Mouse (Mus musculus): ENCODE data around the gene Slc6a13. TPM values are rescaled to one million over a fixed set of nuclear protein-coding genes. Genes with fewer than 3 reads are reported as not detected.

Gene Slc6a13
- polyA plus RNA-seq, 1 experiment from 2014 or later, result 43.3 TPM

DNA sequence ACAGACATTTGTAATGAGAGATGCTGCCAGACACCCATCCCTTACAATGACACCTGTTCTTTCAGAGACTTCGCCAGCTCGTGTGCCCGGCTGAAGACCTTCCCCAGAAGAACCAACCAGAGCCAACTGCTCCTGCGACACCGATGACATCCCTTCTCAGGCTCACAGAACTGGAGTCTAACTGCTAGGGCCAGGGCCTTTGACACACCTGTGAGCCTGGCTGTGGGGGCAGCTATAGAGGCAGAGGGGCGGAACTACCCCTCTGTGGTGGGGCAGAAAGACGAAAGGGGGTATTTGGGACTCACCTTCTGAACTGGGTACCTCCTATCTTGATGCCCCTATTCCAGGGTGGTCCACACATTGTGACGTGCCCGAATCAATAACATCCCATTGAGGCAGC is 37.2 kb downstream of the Slc6a13 start:
- H3K4me3 ChIP-seq (ENCODE audit: low read depth, low read length), result peak overlapping the region; percentile 50
- H3K36me3 ChIP-seq (ENCODE audit: control insufficient read depth, insufficient read depth), result no peaks in the 10 kb centered on the region
- 81% methylated on average over 9 of the region's 9 CpGs for WGBS (ENCODE audit: insufficient replicate concordance)
- no peak for ATAC-seq (ENCODE audit: low read depth)
- H3K27me3 ChIP-seq (ENCODE audit: control insufficient read depth, insufficient read depth, low read depth, low read length), result no peaks in the 10 kb centered on the region
- peak overlapping the region; percentile 59 for H3K4me2 ChIP-seq (ENCODE audit: low read depth, low read length)
- H3K9ac ChIP-seq (ENCODE audit: low read depth, low read length), result no peak overlapping the region
- H3K27ac ChIP-seq (ENCODE audit: low read length), result no peak overlapping the region
- H3K9me3 ChIP-seq (replicated peaks; ENCODE audit: control insufficient read depth, low read length), result no peaks in the 10 kb centered on the region
- H3K4me1 ChIP-seq (ENCODE audit: control insufficient read depth, low read depth, low read length), result peaks cover 23% of the 10 kb centered on the region

DNA sequence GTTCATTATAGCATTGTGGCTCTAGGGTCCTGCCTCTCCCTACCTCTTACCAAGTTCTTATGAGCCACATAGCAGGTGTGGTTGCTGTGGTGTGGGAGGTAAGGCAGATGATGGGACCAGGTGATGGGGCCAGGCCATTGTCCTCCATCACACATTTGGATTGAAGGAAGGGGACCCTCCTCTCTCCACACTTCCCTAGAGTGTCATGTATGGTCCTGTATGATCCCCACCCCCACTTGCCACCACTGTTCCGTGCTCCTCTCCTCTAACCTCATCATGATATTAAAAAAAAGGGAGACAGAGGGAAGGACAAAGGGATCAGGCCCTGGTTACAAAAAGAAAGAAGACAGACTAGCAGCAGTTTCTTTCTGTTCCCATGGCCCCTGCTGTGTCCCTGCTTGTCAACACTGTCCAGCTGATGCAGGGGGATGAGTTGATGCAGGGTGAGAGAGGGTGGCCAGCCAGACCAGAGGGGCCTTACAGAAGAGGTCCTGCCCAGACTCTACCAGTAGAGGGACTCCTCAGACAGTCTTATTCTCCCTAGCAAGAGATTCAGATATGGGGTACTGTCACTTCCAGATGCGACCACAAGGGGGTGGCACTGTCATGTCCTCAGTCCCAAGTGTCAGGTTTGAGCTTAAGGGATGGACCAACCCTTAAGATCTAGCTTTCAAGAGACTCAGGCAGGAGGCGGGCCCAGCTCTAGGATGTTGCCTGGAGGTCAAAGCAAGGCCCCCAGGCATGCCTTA is 37.9 kb downstream of the Slc6a13 start:
- H3K9ac ChIP-seq (ENCODE audit: low read depth, low read length), result no peak overlapping the region
- H3K27me3 ChIP-seq (ENCODE audit: control insufficient read depth, insufficient read depth, low read depth, low read length), result no peaks in the 10 kb centered on the region
- H3K4me1 ChIP-seq (ENCODE audit: control insufficient read depth, low read depth, low read length), result peaks cover 23% of the 10 kb centered on the region
- WGBS (ENCODE audit: insufficient replicate concordance), result 32% methylated on average over 3 of the region's 3 CpGs
- H3K27ac ChIP-seq (ENCODE audit: low read length), result peak overlapping the region; percentile 3; the same call in 1 of the 2 replicates
- H3K36me3 ChIP-seq (ENCODE audit: control insufficient read depth, insufficient read depth), result no peaks in the 10 kb centered on the region
- H3K4me3 ChIP-seq (ENCODE audit: low read depth, low read length), result no peak overlapping the region
- H3K9me3 ChIP-seq (replicated peaks; ENCODE audit: control insufficient read depth, low read length), result no peaks in the 10 kb centered on the region
- no peak overlapping the region for H3K4me2 ChIP-seq (ENCODE audit: low read depth, low read length)
- peak; percentile 40 for ATAC-seq (ENCODE audit: low read depth)

DNA sequence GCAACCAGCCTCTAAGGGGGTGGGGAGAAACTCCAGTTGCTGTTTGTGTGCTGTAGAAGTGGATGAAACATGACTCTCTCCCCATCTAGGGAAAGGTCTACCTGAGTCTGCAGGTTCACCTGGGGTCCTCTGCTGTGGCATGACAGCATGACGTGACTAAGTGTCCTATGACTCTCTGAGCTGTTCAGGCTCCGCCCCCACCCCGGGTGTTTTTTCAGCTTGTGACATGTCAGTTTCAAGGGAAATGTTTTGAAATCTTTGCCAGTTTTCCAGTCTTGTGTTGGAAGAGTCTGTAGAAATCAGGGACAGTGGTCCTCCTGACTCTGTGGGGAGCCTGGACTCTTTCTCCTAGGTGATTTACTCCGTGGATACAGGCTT is 38.5 kb downstream of the Slc6a13 start:
- H3K27ac ChIP-seq (ENCODE audit: low read length), result no peak overlapping the region

DNA sequence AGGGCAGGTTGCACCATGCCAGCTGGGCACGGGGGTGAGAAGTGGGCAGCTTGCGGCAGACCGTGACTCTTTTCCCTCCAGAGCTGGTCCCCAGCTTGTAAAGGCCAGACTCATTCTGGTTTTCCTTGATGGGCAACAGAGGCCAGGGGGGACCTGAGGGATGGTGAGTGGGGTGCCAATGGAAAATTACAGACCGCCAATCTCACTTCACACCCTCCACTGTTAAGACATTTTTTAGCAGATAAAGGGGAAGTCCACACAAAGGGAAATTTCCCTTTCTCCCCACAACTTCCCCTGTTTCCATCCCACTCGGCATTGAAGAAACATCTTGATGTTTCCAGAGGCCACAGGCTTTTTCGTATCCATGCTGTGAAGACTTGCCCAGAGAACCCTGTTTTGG is 41.6 kb downstream of the Slc6a13 start:
- Histone ChIP-seq H3K4me1 (ENCODE audit: control insufficient read depth, low read depth, low read length) (peaks cover 17% of the 10 kb centered on the region), H3K27me3 (ENCODE audit: control insufficient read depth, insufficient read depth, low read depth, low read length) (no peaks in the 10 kb centered on the region), H3K36me3 (ENCODE audit: control insufficient read depth, insufficient read depth) (no peaks in the 10 kb centered on the region), H3K4me2 (ENCODE audit: low read depth, low read length) (no peak overlapping the region), H3K27ac (ENCODE audit: low read length) (no peak overlapping the region), H3K9me3 (replicated peaks; ENCODE audit: control insufficient read depth, low read length) (no peaks in the 10 kb centered on the region), H3K9ac (ENCODE audit: low read depth, low read length) (no peak overlapping the region), H3K4me3 (ENCODE audit: low read depth, low read length) (no peak overlapping the region)
- WGBS (ENCODE audit: insufficient replicate concordance), result 35% methylated on average over 6 of the region's 6 CpGs
- ATAC-seq (ENCODE audit: low read depth), result no peak

More for the DNA sequence above, 38.5 kb downstream of the Slc6a13 start:
- H3K9me3 ChIP-seq (replicated peaks; ENCODE audit: control insufficient read depth, low read length), result no peaks in the 10 kb centered on the region
- H3K4me2 ChIP-seq (ENCODE audit: low read depth, low read length), result no peak overlapping the region
- H3K27me3 ChIP-seq (ENCODE audit: control insufficient read depth, insufficient read depth, low read depth, low read length), result no peaks in the 10 kb centered on the region
- H3K4me3 ChIP-seq (ENCODE audit: low read depth, low read length), result no peak overlapping the region
- 50% methylated on average over 4 of the region's 4 CpGs for WGBS (ENCODE audit: insufficient replicate concordance)
- ATAC-seq (ENCODE audit: low read depth), result no peak
- peaks cover 23% of the 10 kb centered on the region for H3K4me1 ChIP-seq (ENCODE audit: control insufficient read depth, low read depth, low read length)
- no peak overlapping the region for H3K9ac ChIP-seq (ENCODE audit: low read depth, low read length)
- no peaks in the 10 kb centered on the region for H3K36me3 ChIP-seq (ENCODE audit: control insufficient read depth, insufficient read depth)

DNA sequence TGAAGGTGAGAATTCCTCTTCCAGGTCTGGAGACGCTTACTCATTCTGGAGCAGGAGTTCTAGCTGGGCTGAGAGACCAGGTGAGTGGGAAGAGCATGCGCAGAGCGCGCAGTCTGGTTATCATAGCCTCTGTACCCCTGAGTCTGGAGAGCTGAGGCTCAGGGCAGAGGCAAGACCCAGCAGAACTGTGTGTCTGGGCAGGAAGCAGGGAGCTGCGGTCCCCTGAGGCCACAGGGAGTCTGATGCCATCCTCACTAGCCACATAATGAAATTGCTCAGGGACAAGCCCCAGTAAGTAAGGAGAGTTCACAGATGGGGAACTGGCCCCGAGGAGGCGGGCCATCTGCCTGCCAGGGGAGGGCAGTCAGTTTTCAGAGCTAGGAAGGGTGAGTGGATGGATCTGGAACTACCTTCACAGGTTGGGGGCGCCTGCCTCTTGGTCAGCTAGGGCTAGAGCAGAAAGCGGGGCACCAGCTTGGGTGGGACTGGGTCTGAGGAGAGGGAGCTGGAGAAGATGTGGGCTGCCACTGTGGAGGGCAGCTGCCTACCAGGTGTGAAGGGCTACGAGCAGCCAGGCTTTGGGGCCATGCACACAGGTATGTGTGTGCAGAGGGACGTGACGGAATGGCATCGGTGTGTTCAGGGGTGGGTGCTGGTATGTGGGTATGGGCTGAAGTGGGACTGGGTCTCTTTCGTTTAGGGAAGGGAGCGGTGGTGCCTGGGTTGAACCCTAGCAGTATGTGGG is 43.2 kb downstream of the Slc6a13 start, which contains the start of gene Slc6a12:
Slc6a12 (plus strand) TSS at position 51 of the 745 bp plus-strand sequence.
- H3K27me3 ChIP-seq (ENCODE audit: control insufficient read depth, insufficient read depth, low read depth, low read length), result no peaks in the 10 kb centered on the region
- H3K9me3 ChIP-seq (replicated peaks; ENCODE audit: control insufficient read depth, low read length), result no peaks in the 10 kb centered on the region
- no peak for ATAC-seq (ENCODE audit: low read depth)
- H3K4me1 ChIP-seq (ENCODE audit: control insufficient read depth, low read depth, low read length), result peaks cover 3% of the 10 kb centered on the region
- H3K36me3 ChIP-seq (ENCODE audit: control insufficient read depth, insufficient read depth), result no peaks in the 10 kb centered on the region
- no peak within 1 kb of the TSS for H3K9ac ChIP-seq (ENCODE audit: low read depth, low read length)
- no peak within 1 kb of the TSS; the same call in 1 of the 2 replicates for H3K4me3 ChIP-seq (ENCODE audit: low read depth, low read length)
- H3K27ac ChIP-seq (ENCODE audit: low read length), result no peak within 1 kb of the TSS
- H3K4me2 ChIP-seq (ENCODE audit: low read depth, low read length), result no peak within 1 kb of the TSS
- 57% methylated on average over 15 of the region's 15 CpGs for WGBS (ENCODE audit: insufficient replicate concordance)

DNA sequence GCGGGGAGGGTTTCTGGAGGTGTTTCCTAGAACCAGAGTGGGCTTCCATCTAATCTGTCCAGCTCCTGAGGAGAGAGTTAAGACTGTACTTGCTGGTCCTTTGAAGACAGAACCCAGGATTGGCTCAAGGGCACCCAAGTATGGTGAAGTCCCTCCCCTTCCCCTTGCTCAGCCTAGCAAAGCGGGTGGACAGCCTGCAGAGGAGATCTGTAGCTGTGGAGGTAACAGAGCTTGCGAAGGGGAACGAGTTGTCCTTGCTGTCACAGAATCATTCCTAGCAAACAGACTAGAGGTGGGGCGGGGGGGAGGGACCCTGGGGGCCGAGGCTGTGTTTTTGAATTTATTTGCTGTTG is 43.7 kb downstream of the Slc6a13 start:
- Histone ChIP-seq H3K9me3 (replicated peaks; ENCODE audit: control insufficient read depth, low read length) (no peaks in the 10 kb centered on the region), H3K4me2 (ENCODE audit: low read depth, low read length) (no peak overlapping the region), H3K4me1 (ENCODE audit: control insufficient read depth, low read depth, low read length) (peaks cover 3% of the 10 kb centered on the region), H3K27ac (ENCODE audit: low read length) (no peak overlapping the region), H3K9ac (ENCODE audit: low read depth, low read length) (no peak overlapping the region), H3K36me3 (ENCODE audit: control insufficient read depth, insufficient read depth) (no peaks in the 10 kb centered on the region), H3K4me3 (ENCODE audit: low read depth, low read length) (no peak overlapping the region; the same call in 1 of the 2 replicates), H3K27me3 (ENCODE audit: control insufficient read depth, insufficient read depth, low read depth, low read length) (no peaks in the 10 kb centered on the region)
- no peak for ATAC-seq (ENCODE audit: low read depth)
- WGBS (ENCODE audit: insufficient replicate concordance), result 42% methylated on average over 6 of the region's 6 CpGs

DNA sequence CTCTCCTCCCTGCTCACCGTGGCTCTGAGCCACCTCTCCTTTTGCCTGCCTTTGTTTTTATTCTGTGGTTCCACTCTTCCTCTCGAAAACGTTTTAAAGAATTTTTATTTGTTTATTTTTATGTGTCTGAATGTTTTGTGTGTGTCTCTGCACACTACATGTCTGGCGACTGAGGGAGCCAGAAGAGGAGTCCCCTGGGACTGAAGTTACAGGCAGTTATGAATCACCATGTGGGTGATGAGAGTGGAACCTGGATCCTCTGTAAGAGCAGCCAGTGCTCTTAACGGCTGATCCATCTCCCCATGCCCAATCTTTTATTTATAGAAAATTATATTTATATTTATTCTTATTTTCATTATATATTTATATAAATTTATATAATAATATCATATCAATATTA is 44.3 kb downstream of the Slc6a13 start:
- Histone ChIP-seq H3K27me3 (ENCODE audit: control insufficient read depth, insufficient read depth, low read depth, low read length) (no peaks in the 10 kb centered on the region), H3K4me2 (ENCODE audit: low read depth, low read length) (no peak overlapping the region), H3K36me3 (ENCODE audit: control insufficient read depth, insufficient read depth) (no peaks in the 10 kb centered on the region), H3K4me1 (ENCODE audit: control insufficient read depth, low read depth, low read length) (peaks cover 3% of the 10 kb centered on the region), H3K4me3 (ENCODE audit: low read depth, low read length) (no peak overlapping the region), H3K9me3 (replicated peaks; ENCODE audit: control insufficient read depth, low read length) (no peaks in the 10 kb centered on the region), H3K27ac (ENCODE audit: low read length) (no peak overlapping the region), H3K9ac (ENCODE audit: low read depth, low read length) (no peak overlapping the region)
- no peak for ATAC-seq (ENCODE audit: low read depth)
- WGBS (ENCODE audit: insufficient replicate concordance), result 41% methylated on average over 5 of the region's 5 CpGs

DNA sequence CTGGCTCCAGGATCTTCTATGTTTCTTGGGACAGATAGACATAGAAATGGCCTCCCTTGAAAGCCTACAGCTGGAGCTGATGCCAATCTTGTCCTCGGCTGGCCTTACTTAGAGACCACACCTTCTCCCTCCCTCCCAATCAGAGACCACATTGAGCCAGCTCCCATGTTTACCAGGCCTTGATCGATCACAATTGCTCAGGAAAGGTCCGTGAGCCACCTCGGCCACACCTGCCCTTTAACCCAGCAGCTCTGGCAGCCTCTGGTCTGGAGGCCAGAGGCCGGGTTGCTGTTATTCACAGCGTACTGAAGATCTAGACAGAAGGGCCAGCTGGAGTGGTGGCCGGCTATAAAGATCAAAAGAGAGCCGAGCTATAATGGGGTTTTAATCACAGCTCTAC is 46.4 kb downstream of the Slc6a13 start:
- Histone ChIP-seq H3K27ac (ENCODE audit: low read length) (peak overlapping the region; percentile 67), H3K4me1 (ENCODE audit: control insufficient read depth, low read depth, low read length) (peaks cover 3% of the 10 kb centered on the region), H3K4me2 (ENCODE audit: low read depth, low read length) (peak overlapping the region; percentile 30; the same call in 1 of the 2 replicates), H3K4me3 (ENCODE audit: low read depth, low read length) (no peak overlapping the region), H3K27me3 (ENCODE audit: control insufficient read depth, insufficient read depth, low read depth, low read length) (no peaks in the 10 kb centered on the region), H3K36me3 (ENCODE audit: control insufficient read depth, insufficient read depth) (no peaks in the 10 kb centered on the region), H3K9me3 (replicated peaks; ENCODE audit: control insufficient read depth, low read length) (no peaks in the 10 kb centered on the region), H3K9ac (ENCODE audit: low read depth, low read length) (no peak overlapping the region)
- peak; percentile 89 for ATAC-seq (ENCODE audit: low read depth)
- 45% methylated on average over 8 of the region's 8 CpGs for WGBS (ENCODE audit: insufficient replicate concordance)

DNA sequence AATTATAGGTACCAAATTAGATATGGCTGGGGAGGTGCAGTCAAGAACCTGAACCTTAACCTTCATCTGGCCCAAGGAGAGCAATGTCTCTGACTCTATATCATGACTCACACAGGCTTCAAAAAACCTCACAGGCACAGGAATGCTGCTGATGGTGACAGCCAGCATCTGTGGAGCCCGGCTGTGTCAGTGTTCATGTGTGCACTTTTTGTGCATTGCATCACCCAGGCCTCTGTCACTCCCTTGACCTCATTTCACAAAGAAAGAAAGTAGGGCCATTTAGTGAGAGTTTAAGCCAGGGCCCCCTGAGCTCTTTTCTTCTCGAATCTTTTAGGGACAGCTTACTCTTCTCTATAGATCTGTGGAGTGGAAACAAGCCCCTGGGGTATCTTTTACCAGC is 52.2 kb downstream of the Slc6a13 start:
- H3K27me3 ChIP-seq (ENCODE audit: control insufficient read depth, insufficient read depth, low read depth, low read length), result no peaks in the 10 kb centered on the region
- no peak for ATAC-seq (ENCODE audit: low read depth)
- WGBS (ENCODE audit: insufficient replicate concordance), result 35% methylated on average over 2 of the region's 2 CpGs

More for the DNA sequence above, 52.2 kb downstream of the Slc6a13 start:
- H3K27ac ChIP-seq (ENCODE audit: low read length), result no peak overlapping the region
- no peak overlapping the region for H3K4me3 ChIP-seq (ENCODE audit: low read depth, low read length)
- H3K4me2 ChIP-seq (ENCODE audit: low read depth, low read length), result no peak overlapping the region
- H3K9ac ChIP-seq (ENCODE audit: low read depth, low read length), result no peak overlapping the region
- H3K4me1 ChIP-seq (ENCODE audit: control insufficient read depth, low read depth, low read length), result no peaks in the 10 kb centered on the region
- H3K9me3 ChIP-seq (replicated peaks; ENCODE audit: control insufficient read depth, low read length), result no peaks in the 10 kb centered on the region
- no peaks in the 10 kb centered on the region for H3K36me3 ChIP-seq (ENCODE audit: control insufficient read depth, insufficient read depth)
